Mouse (Mus musculus) intestine, embryonic 16.5 days (tissue): ENCODE measurements around the gene A930018P22Rik. TPM values are rescaled to one million over a fixed set of nuclear protein-coding genes. Genes with fewer than 3 reads are reported as not detected.

ENCODE experiments used
- ATAC-seq: fragments of 200-750 bp; cut with Nextera tagmentation; 2 replicates; pipeline ENCODE4 v1.8.0; 2017; ENCODE audit warnings: moderate TSS enrichment, moderate library complexity
- H3K27ac ChIP-seq: fragments of 300-500 bp; sonication (generic); 2 replicates; pipeline ENCODE4 v1.5.1; 2014; ENCODE audit warnings: mild to moderate bottlenecking, low read length
- H3K27me3 ChIP-seq: fragments of 300-500 bp; sonication (generic); replicated peaks from 2 replicates; pipeline ENCODE4 v1.6.1; 2014; ENCODE audit warnings: low read length, control low read depth, mixed read lengths; ENCODE audit not compliant: control insufficient read depth, insufficient read depth
- H3K36me3 ChIP-seq: fragments of 300-500 bp; sonication (generic); 2 replicates; pipeline ENCODE4 v1.6.1; 2014; ENCODE audit warnings: low read length, control low read depth; ENCODE audit not compliant: control insufficient read depth, insufficient read depth
- H3K4me1 ChIP-seq: fragments of 300-500 bp; sonication (generic); 2 replicates; pipeline ENCODE4 v1.6.1; 2014; ENCODE audit warnings: low read length, control low read depth, mixed read lengths; ENCODE audit not compliant: control insufficient read depth, insufficient read depth
- H3K4me2 ChIP-seq: fragments of 300-500 bp; sonication (generic); 2 replicates; pipeline ENCODE4 v1.6.1; 2014; ENCODE audit warnings: low read depth, low read length, control low read depth
- H3K4me3 ChIP-seq: fragments of 300-500 bp; sonication (generic); 2 replicates; pipeline ENCODE4 v1.5.1; 2014; ENCODE audit warnings: mild to moderate bottlenecking, low read length
- H3K9ac ChIP-seq: fragments of 300-500 bp; sonication (generic); 2 replicates; pipeline ENCODE4 v1.6.1; 2014; ENCODE audit warnings: low read depth, low read length
- H3K9me3 ChIP-seq: fragments of 300-500 bp; sonication (generic); 2 replicates; pipeline ENCODE4 v1.6.1; 2016; ENCODE audit warnings: low read length, control low read depth; ENCODE audit not compliant: control insufficient read depth
- WGBS: fragments of 180-500 bp; shearing (Covaris S2); extraction: QIAGEN DNeasy Blood & Tissue Kit; methylation state at CpG from one replicate; pipeline ENCODE4 v1.1.7; 2014; 5-methylcytosine and 5-hydroxymethylcytosine counted together
- polyA plus RNA-seq: library from polyadenylated mRNA; unstranded; fragments of >200 nt; fragmentation: Nextera tagmentation; extraction: Ambion mirVana; gene quantifications from 2 replicates; pipeline ENCODE4 v1.2.1, GENCODE M21; 2015

Gene A930018P22Rik
- polyA plus RNA-seq, 1 experiment from 2014 or later: 0.16 TPM

- Histone ChIP-seq H3K4me2 (no peak overlapping the region), H3K36me3 (no peaks in the 10 kb centered on the region), H3K4me1 (no peaks in the 10 kb centered on the region), H3K27ac (no peak overlapping the region), H3K4me3 (no peak overlapping the region), H3K27me3 (no peaks in the 10 kb centered on the region), H3K9ac (no peak overlapping the region), H3K9me3 (no peaks in the 10 kb centered on the region)
- no peak for ATAC-seq
- 73% methylated on average over 2 of the region's 2 CpGs for WGBS
Measured at GRCm38 (mm10) chr2:104165631-104166030, 43.1 kb downstream of the A930018P22Rik start.

- Histone ChIP-seq H3K9ac (no peak overlapping the region), H3K36me3 (no peaks in the 10 kb centered on the region), H3K4me2 (no peak overlapping the region), H3K4me1 (no peaks in the 10 kb centered on the region), H3K4me3 (no peak overlapping the region), H3K9me3 (no peaks in the 10 kb centered on the region), H3K27me3 (no peaks in the 10 kb centered on the region), H3K27ac (no peak overlapping the region)
- ATAC-seq: no peak
- WGBS: 93% methylated on average over 23 of the region's 23 CpGs
Measured at GRCm38 (mm10) chr2:104167765-104168164, 45.2 kb downstream of the A930018P22Rik start.

- Histone ChIP-seq H3K27me3 (no peaks in the 10 kb centered on the region), H3K9ac (no peak overlapping the region), H3K9me3 (no peaks in the 10 kb centered on the region), H3K27ac (no peak overlapping the region), H3K4me2 (no peak overlapping the region), H3K4me3 (no peak overlapping the region), H3K4me1 (no peaks in the 10 kb centered on the region), H3K36me3 (no peaks in the 10 kb centered on the region)
- WGBS: 87% methylated on average over 17 of the region's 17 CpGs
- ATAC-seq: no peak
Measured at GRCm38 (mm10) chr2:104168186-104168896, 45.8 kb downstream of the A930018P22Rik start.

- no peaks in the 10 kb centered on the region for H3K9me3 ChIP-seq
- no peaks in the 10 kb centered on the region for H3K27me3 ChIP-seq
- no peak overlapping the region for H3K9ac ChIP-seq
- 62% methylated on average over 11 of the region's 11 CpGs for WGBS
- no peak overlapping the region for H3K4me3 ChIP-seq
- no peak overlapping the region for H3K4me2 ChIP-seq
- no peaks in the 10 kb centered on the region for H3K36me3 ChIP-seq
- H3K27ac ChIP-seq: no peak overlapping the region
- ATAC-seq: no peak
- H3K4me1 ChIP-seq: peaks cover 9% of the 10 kb centered on the region
Measured at GRCm38 (mm10) chr2:104172695-104173348, 50.3 kb downstream of the A930018P22Rik start.

- Histone ChIP-seq H3K27me3 (no peaks in the 10 kb centered on the region), H3K27ac (no peak overlapping the region), H3K4me3 (no peak overlapping the region), H3K4me2 (no peak overlapping the region), H3K36me3 (no peaks in the 10 kb centered on the region), H3K9me3 (no peaks in the 10 kb centered on the region), H3K4me1 (peaks cover 10% of the 10 kb centered on the region), H3K9ac (no peak overlapping the region)
- no peak for ATAC-seq
- WGBS: 89% methylated on average over 3 of the region's 3 CpGs
Measured at GRCm38 (mm10) chr2:104173431-104173830, 50.9 kb downstream of the A930018P22Rik start.

Other genes starting within 250 kb of the A930018P22Rik start
- 12.6 and 14.6 TPM in 2 replicates for gene Lmo2, start 164.8 kb upstream of the A930018P22Rik start, polyA plus RNA-seq
- gene Fbxo3, start 95.0 kb upstream of the A930018P22Rik start, polyA plus RNA-seq: 53.2 and 54.8 TPM in 2 replicates
- 1.0 and 1.6 TPM in 2 replicates for gene 4931422A03Rik, start 94.4 kb upstream of the A930018P22Rik start, polyA plus RNA-seq
- not detected in 2 replicates for gene Gm10912, start 56.9 kb upstream of the A930018P22Rik start, polyA plus RNA-seq
- not detected in 2 replicates for gene Gm10799, start 54.2 kb upstream of the A930018P22Rik start, polyA plus RNA-seq
- gene Cd59b, start 52.9 kb upstream of the A930018P22Rik start, polyA plus RNA-seq: 6.8 and 7.7 TPM in 2 replicates
- gene Cd59a, start 27.0 kb upstream of the A930018P22Rik start, polyA plus RNA-seq: 36.0 and 37.8 TPM in 2 replicates